Mouse (Mus musculus) frontal cortex, postnatal 36 days (tissue): ENCODE results near the gene Mgat4d.
A peak's percentile ranks its signal among the peaks of the same experiment; 100 is the strongest.
"Not testable (repeated sequence)": the region's sequence is repeated elsewhere in the genome, so short reads cannot be mapped to it uniquely, and the experiment has no call there.

Experiments
- DNase-seq, 2 experiments: peaks; one replicate each; pipeline ENCODE4 v3.0.0; 2022; ENCODE audit warnings: low spot score in 2 of 2

Mgat4d gene

DNA sequence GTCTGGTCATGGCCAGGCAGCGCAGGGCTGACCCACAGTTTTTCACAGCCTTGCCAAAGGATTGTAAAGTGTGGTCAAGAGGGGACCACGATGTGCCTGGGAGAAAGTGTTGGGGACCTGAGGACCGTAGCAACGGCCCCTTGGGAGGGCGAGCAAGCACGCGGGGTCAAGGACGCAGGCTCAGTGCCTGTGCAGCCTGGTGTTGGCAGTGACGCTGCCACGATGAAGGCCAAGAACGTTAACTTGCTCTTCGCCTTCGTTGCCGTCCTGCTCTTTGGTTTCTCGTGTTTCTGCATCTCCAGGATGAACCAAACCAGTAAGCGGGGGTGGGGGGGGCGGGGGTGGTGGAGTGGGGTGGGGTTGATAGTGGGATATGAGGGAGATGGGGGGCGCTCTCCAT is at the start of gene Mgat4d:
TSS of gene Mgat4d (plus strand) at position 209 of the 400 bp plus-strand sequence.
- no peak for DNase-seq

DNA sequence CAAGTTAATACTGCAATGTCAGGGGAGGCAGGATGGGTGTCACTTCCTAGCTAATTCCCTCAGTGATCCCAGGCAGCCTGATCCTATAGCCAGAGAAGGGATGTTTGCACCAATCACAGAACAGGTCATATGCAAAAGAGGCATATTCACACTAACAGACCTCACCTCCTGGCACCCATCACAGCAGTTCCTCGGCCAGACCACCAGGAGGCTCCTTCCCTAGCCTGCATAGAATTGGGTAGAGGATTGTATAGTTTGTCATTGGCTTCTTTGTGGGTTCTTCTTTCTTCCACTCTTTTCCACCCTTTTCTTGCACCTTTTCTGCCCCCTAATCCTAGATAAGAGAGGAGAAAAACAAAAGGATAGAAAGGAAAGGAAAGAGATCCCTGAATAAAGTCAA is 48.1 kb upstream of the Mgat4d start:
- no peak for DNase-seq

DNA sequence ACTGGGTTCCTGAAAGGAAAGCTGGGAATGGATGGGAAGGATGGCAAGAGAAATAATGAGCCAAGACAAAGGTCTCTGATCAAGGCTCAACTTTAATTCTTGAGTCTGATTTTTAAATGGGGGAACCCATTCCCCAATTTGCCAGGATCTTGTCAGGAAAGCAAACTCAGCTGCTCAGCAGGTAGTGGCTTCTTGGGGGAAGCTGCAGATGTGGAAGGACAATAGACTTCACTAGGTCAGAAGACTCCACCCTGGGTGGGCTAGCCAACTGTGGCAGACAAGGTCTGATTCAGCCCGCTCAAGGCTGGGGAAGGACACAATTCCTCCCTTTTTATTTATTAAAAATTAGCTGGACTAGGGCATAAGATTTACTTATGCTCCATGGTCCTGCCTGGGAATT is 43.3 kb upstream of the Mgat4d start:
- no peak for DNase-seq

- no peak for DNase-seq
Observed at GRCm38 (mm10) chr8:83309836-83310235, 38.4 kb upstream of the Mgat4d start.

GRCm38 (mm10) chr8:83315084-83315483 is 33.2 kb upstream of the Mgat4d start:
- DNase-seq = not testable (repeated sequence)

GRCm38 (mm10) chr8:83315691-83316090 is 32.6 kb upstream of the Mgat4d start:
- DNase-seq = no peak

DNA sequence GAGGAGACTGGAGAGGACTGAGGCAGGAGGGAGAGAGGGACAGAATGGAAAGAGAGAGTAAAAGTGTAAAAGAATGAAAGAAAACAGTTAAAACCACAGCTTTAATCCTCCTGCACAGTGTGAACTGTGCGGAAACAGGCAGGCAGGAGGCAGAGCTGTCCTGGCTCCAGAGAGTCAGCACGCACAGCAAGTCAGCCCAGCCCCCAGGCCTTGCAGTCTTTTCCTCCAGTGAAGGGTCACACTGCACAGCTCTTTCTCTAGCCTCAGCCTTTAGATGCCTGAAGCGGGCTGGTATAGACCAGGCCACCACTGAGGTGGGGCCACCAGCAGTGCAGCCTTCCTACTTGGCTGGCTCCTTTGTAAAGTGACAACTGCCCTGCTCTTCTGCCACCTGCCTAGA is 27.7 kb upstream of the Mgat4d start:
- DNase-seq = no peak

DNA sequence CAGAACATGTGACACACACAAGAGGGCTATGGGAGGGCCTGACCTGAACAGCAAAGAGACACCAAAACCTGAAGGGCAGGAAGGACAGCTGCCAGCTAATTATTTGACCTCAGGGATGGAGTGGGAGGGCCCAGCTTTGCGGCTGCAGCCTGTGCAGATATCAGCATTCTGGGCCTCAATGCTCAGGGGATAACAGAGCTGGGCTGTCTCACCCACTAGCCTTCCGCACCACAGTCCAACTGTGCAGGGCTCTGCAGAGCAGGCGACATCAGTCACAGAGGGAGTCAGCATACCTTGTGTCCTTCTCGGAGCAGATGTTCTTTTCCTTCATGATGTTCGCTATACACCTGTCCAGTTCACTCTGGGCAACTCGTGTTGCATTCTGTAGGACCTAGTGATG is 25.9 kb upstream of the Mgat4d start:
- no peak for DNase-seq

GRCm38 (mm10) chr8:83323056-83323455 is 25.2 kb upstream of the Mgat4d start:
- no peak for DNase-seq

GRCm38 (mm10) chr8:83327889-83328288 is 20.4 kb upstream of the Mgat4d start:
- DNase-seq = no peak

- peak; percentile 21 to 29 for DNase-seq
Observed at GRCm38 (mm10) chr8:83331567-83331898, 16.7 kb upstream of the Mgat4d start.

DNA sequence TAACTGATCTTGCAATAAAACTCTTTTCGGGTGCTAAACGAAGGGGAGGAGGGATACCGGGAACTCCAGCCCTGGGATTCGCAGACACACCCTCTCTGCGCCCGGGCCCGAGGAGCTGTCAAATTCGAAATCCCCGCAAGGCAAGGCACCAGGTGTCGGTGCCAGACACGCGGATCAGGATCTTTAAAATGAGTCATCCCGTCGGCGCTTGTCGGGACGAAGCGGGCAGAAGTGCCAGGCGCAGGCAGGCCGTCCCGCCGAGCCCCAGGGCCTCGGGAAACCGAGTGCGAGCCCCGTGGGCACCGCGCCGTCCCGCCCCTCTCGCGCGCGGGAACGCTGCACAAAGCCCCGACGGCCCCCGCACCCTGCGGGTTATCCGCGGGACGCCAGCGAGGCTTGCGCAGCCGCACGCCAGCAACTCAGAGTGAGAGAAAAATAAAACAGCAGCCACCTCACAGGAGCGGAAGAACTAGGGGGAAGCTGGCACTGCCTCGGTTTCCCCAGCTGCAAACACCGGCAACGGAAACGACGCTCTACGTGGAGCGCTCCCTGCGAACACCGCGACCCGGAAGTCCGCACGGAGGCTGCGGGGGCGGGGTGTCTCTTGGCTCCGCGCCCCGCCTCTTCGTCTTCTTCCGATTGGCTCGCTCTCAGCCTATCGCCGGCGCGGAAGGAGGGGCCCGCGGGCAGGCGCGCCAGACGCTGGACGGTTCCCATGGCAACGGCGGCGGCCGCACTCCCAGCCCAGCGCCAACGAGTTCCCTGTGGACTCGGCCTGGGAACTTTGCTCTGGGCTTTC is 16.2 kb upstream of the Mgat4d start, which contains the start of gene Elmod2:
TSS of gene Elmod2 (minus strand) at position 588 of the 799 bp plus-strand sequence.
- peak; percentile 96 to 97 for DNase-seq

GRCm38 (mm10) chr8:83332864-83333263 is 15.4 kb upstream of the Mgat4d start:
- no peak for DNase-seq

DNA sequence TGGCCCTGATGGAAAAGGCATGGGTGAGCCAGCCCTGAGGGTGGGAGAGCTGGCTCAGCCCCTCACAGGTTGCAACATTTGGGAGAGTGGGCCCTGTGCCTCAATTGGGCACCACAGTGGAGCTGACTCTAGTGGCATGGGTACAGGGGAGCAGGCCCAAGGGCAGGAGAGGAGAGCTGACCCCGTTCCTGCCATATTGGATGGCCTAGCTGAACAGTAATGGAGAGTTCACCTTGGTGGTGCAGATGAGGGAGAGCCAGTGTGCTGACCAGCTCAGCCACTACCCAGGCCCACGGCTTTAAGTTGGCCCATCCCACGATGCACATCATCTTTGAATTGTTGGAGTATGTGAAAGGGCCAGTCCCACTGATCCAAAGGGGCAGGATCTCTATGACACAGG is 6.2 kb upstream of the Mgat4d start:
- DNase-seq = no peak

GRCm38 (mm10) chr8:83342693-83343092 is 5.6 kb upstream of the Mgat4d start:
- peak in 1 of 2 experiments; percentile 23 for DNase-seq

DNA sequence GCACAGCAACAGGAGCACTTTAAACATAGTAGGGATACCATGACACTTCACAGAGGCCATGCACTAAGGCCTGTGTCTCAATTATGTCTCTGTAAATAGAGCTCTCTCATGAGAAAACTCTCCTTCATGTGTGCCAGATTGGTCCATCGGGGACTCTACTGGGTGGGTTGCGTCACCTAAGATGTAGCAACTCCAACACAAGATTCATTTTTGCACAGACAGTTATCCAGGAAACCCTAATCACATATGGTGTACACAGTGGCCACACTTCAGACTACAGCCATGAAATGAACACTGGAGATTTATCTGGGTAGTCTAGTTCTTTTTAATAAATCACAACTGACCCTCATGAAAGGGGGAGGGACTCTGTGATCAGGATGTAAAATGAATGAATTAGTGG is 3.0 kb downstream of the Mgat4d start:
- no peak for DNase-seq

DNA sequence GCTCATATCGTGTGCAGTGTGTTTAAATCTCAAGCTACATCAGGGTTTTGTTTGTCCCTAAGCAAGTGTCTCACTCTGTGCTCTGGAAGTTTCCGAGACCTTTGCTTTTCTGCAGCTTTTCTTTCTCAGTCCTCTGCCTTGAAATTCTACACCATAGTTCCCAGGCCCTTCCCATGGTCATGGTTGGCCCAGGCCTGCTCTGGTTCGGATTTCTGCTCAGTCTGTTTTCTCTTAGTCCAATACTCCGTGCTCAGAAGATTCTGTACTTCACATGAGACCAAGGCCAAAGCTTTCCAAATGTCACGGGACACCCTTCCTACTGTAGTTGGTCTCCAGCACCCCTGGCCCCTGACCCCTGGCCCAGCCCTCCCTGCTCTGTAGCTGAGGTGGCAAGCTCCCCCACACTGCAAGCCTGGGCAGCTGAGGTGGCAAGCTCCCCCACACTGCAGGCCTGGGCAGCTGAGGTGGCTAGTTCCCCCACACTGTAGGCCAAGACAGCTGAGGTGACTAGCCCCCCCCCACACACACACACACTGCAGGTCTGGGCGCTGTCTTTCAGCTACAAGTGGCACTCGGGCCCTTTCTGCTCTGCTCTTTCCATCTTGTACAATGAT is 15.0 kb downstream of the Mgat4d start:
- no peak for DNase-seq

GRCm38 (mm10) chr8:83377231-83377630 is 29.0 kb downstream of the Mgat4d start:
- DNase-seq = no peak

GRCm38 (mm10) chr8:83380141-83380540 is 31.9 kb downstream of the Mgat4d start:
- no peak for DNase-seq

DNA sequence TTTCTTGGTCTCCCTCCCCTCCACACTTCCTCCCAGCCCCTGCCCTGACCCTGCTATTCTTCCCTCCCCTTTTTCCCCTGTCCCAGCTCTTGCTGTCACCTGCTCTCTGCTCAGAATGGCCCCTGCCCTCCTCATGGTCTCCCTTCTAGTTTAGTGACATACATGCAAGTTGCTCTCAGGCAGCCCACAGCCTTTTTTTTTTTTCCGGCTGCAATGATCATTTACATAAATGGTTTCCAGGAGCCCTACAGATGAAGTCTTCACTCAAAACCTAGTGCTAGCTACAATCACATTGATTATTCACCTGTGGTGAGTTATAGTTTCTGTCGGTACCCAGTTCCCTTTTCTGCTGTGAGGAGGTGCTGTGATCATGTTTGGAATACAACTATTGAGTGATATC is 32.7 kb downstream of the Mgat4d start:
- DNase-seq = no peak

DNA sequence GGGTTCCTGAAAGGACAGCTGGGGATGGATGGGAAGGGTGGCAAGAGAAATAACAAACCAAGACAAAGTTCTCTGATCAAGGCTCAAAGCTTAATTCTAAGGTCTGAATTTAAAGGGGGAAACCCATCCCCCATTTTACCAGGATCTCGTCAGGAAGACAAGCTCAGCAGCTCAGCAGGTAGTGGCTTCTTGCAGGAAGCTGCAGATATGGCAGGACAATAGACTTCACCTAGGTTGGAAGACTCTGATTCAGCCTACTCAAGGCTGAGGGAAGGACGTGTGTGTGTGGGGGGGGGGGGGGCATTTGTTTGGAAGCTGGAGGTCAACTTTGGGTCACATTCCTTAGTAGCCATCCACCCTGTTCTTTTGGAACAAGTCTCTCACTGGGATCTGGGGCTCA is 34.6 kb downstream of the Mgat4d start:
- no peak for DNase-seq

DNA sequence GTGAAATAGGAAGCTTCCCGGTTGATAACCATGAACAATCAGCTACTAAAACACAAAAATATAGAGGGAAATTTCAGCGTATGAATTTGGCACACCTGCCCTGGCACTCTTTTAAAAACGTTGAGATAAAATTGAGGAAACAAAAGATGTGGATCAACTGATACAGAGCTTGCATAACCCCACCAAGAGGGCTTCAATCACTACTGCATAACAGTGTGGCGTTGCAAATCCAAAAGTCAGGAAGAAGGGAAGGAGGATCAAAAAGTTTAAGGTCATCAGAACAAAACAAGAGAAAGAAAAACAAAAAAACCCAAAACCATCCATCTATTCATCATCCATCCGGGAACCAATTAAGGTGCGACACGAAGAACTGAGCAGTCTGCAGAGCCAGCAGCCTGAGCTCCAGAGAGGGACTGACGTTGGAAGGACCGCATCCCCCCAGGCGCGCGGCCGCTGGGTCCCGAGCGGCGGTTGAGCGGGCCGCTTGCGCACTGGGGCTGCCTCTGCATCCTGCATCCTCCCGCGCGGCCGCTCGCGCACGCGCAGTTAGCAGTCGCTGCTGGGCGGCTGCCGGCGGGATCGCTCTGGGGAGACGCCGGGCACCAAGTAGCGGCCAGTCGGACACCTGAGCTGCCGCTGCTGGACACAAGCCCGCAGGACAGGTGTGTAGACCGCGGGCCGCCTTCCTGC is 41.2 kb downstream of the Mgat4d start, which contains the start of gene Clgn:
TSS of gene Clgn (plus strand) at position 552 of the 690 bp plus-strand sequence.
- DNase-seq = peak; percentile 77 to 78
